Mouse (Mus musculus): ENCODE measurements around the gene Ranbp17. TPM values are rescaled to one million over a fixed set of nuclear protein-coding genes. Genes with fewer than 3 reads are reported as not detected.

Ranbp17 gene
- polyA plus RNA-seq, 1 experiment from 2014 or later, result 1.1 TPM

GRCm38 (mm10) chr11:33202296-33202695, 311.2 kb downstream of the Ranbp17 start:
- Histone ChIP-seq H3K27ac (ENCODE audit: low read depth) (no peak overlapping the region), H3K27me3 (ENCODE audit: insufficient read depth, low read length) (peaks cover 99% of the 10 kb centered on the region), H3K9ac (replicated peaks) (no peak overlapping the region), H3K36me3 (replicated peaks; ENCODE audit: insufficient read depth, low read length) (no peaks in the 10 kb centered on the region), H3K4me2 (ENCODE audit: low read depth, low read length) (no peak overlapping the region), H3K4me1 (ENCODE audit: insufficient read depth) (peaks cover 10% of the 10 kb centered on the region), H3K9me3 (ENCODE audit: low read length) (no peaks in the 10 kb centered on the region), H3K4me3 (ENCODE audit: low read depth, low read length) (no peak overlapping the region)
- no peak for DNase-seq
- 3% methylated on average over 37 of the region's 37 CpGs for WGBS (ENCODE audit: insufficient replicate concordance)
- no peak for ATAC-seq
- TF ChIP-seq EP300 (IDR thresholded peaks at IDR 0.05; ENCODE audit: low read depth), result no peak
- TF ChIP-seq CTCF (IDR thresholded peaks at IDR 0.05; ENCODE audit: low read depth), result no peak

DNA sequence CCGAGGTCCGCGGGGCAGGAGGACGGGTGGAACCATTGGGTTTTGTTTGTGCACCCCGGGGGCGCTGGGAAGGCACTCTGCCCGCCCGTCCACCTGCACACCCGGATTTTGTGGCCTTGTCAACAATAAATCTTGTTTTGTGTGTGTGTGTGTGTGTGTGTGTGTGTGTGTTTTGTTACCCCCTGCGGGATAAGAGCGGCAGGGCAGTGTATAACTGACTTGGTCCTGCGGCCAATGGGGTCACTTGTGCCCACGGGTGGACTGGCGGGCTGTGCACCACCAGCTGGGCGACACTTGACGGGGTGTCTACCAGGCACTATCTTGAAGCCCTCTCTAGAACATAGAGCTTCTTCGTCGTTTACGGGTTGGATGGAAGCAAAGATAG, 311.9 kb downstream of the Ranbp17 start:
- Histone ChIP-seq H3K4me3 (ENCODE audit: low read depth, low read length) (no peak overlapping the region), H3K4me2 (ENCODE audit: low read depth, low read length) (no peak overlapping the region), H3K4me1 (ENCODE audit: insufficient read depth) (peaks cover 10% of the 10 kb centered on the region), H3K27ac (ENCODE audit: low read depth) (no peak overlapping the region), H3K27me3 (ENCODE audit: insufficient read depth, low read length) (peaks cover 100% of the 10 kb centered on the region), H3K36me3 (replicated peaks; ENCODE audit: insufficient read depth, low read length) (no peaks in the 10 kb centered on the region), H3K9ac (replicated peaks) (no peak overlapping the region), H3K9me3 (ENCODE audit: low read length) (no peaks in the 10 kb centered on the region)
- no peak for TF ChIP-seq CTCF (IDR thresholded peaks at IDR 0.05; ENCODE audit: low read depth)
- DNase-seq (no peak), ATAC-seq (no peak)
- 5% methylated on average over 19 of the region's 19 CpGs for WGBS (ENCODE audit: insufficient replicate concordance)

DNA sequence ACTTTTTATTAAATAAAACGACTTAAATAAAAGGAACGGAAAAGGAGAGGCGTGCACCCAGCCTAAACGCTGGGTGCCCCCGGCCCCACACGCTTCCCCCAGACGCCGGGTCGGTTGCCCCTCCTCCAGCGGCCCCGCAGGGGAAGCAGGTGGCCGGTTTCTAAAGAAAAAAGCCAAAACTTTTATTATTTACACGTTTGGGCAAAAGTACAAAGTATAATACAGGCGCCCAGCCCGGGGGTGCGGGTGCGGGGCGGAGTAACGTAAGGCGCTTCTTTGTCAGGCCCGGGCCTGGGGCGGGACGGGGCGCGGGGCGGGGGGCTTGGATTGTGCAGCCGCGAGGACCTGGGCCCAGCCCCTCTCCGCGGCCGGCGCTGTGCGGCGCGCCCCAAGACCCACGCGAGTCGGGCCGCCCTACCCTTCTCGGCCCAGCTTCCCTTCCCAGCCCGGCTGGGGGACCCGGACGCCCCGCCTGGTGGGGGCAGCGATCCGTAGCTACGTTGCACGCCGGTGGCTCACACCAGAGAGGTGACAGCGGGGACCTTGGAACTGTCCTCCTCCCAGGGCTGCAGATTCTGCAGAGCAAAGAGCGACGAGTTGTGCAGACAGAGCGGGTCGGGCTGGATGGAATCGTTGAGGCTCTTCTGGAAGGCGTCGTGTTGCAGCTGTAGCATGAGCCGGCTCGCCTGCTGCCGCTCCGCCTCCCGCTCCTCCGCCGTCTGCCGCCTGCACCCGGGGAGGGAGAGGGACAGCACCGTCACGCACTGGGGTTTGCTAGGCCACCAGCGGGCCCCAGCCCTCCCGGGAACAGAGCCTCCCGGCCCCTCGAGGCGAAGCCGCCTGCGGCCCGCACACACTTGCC, 312.6 kb downstream of the Ranbp17 start:
- ATAC-seq, result no peak; the same call in 1 of the 2 replicates
- peak; percentile 32 for DNase-seq
- H3K9ac ChIP-seq (replicated peaks), result no peak overlapping the region
- 3% methylated on average over 65 of the region's 76 CpGs for WGBS (ENCODE audit: insufficient replicate concordance)
- H3K27ac ChIP-seq (ENCODE audit: low read depth), result no peak overlapping the region
- H3K4me3 ChIP-seq (ENCODE audit: low read depth, low read length), result peak overlapping the region; percentile 33
- TF ChIP-seq CTCF (IDR thresholded peaks at IDR 0.05; ENCODE audit: low read depth) (no peak), EP300 (IDR thresholded peaks at IDR 0.05; ENCODE audit: low read depth) (no peak)
- H3K4me2 ChIP-seq (ENCODE audit: low read depth, low read length), result peak overlapping the region; percentile 7
- peaks cover 10% of the 10 kb centered on the region for H3K4me1 ChIP-seq (ENCODE audit: insufficient read depth)
- no peaks in the 10 kb centered on the region for H3K36me3 ChIP-seq (replicated peaks; ENCODE audit: insufficient read depth, low read length)
- H3K9me3 ChIP-seq (ENCODE audit: low read length), result no peaks in the 10 kb centered on the region
- peaks cover 100% of the 10 kb centered on the region for H3K27me3 ChIP-seq (ENCODE audit: insufficient read depth, low read length)

- H3K4me1 ChIP-seq (ENCODE audit: insufficient read depth), result peaks cover 10% of the 10 kb centered on the region
- no peak overlapping the region for H3K9ac ChIP-seq (replicated peaks)
- no peaks in the 10 kb centered on the region for H3K9me3 ChIP-seq (ENCODE audit: low read length)
- peak overlapping the region; percentile 33 for H3K4me3 ChIP-seq (ENCODE audit: low read depth, low read length)
- no peak overlapping the region for H3K27ac ChIP-seq (ENCODE audit: low read depth)
- TF ChIP-seq CTCF (IDR thresholded peaks at IDR 0.05; ENCODE audit: low read depth), result no peak
- TF ChIP-seq EP300 (IDR thresholded peaks at IDR 0.05; ENCODE audit: low read depth), result no peak
- WGBS (ENCODE audit: insufficient replicate concordance), result 2% methylated on average over 45 of the region's 45 CpGs
- peak overlapping the region; percentile 7; the same call in 1 of the 2 replicates for H3K4me2 ChIP-seq (ENCODE audit: low read depth, low read length)
- ATAC-seq, result no peak
- DNase-seq, result no peak
- H3K27me3 ChIP-seq (ENCODE audit: insufficient read depth, low read length), result peaks cover 100% of the 10 kb centered on the region
- no peaks in the 10 kb centered on the region for H3K36me3 ChIP-seq (replicated peaks; ENCODE audit: insufficient read depth, low read length)
Measured at GRCm38 (mm10) chr11:33199906-33200763, 313.4 kb downstream of the Ranbp17 start.

GRCm38 (mm10) chr11:33199117-33199514, 314.4 kb downstream of the Ranbp17 start:
- Histone ChIP-seq H3K4me3 (ENCODE audit: low read depth, low read length) (no peak overlapping the region), H3K9ac (replicated peaks) (no peak overlapping the region), H3K4me2 (ENCODE audit: low read depth, low read length) (no peak overlapping the region), H3K27me3 (ENCODE audit: insufficient read depth, low read length) (peaks cover 96% of the 10 kb centered on the region), H3K27ac (ENCODE audit: low read depth) (no peak overlapping the region), H3K9me3 (ENCODE audit: low read length) (no peaks in the 10 kb centered on the region), H3K36me3 (replicated peaks; ENCODE audit: insufficient read depth, low read length) (no peaks in the 10 kb centered on the region), H3K4me1 (ENCODE audit: insufficient read depth) (peaks cover 10% of the 10 kb centered on the region)
- TF ChIP-seq CTCF (IDR thresholded peaks at IDR 0.05; ENCODE audit: low read depth) (no peak), EP300 (IDR thresholded peaks at IDR 0.05; ENCODE audit: low read depth) (no peak)
- no peak for ATAC-seq
- WGBS (ENCODE audit: insufficient replicate concordance), result 5% methylated on average over 15 of the region's 15 CpGs
- DNase-seq, result no peak

Data from liver, postnatal 0 days (tissue).